Mouse (Mus musculus): ENCODE results near the gene Tmtc2.

DNA sequence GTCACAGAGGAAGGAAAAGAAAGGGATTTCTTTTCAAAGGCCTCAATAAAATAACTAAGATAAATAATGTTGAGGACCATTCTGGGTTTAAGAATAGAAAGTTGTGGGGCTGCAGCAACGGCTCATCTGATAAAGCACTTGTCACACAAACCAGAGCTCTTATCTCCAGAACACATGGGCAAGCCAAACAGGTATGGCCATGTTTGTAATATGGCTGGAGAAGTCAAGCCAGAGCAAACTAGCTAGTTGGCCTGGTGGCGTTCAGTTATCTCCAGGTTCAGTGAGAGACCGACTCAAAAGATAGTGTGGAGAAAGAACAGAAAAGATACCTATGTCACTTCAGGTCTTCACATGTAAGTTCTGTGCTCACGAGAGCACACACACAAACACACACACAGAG is 4.7 kb downstream of the Tmtc2 start:
- no peak for TF ChIP-seq POLR2A (IDR thresholded peaks at IDR 0.05; ENCODE audit: low read depth, low read length)
- TF ChIP-seq CTCF (IDR thresholded peaks at IDR 0.05; ENCODE audit: extremely low read depth, insufficient read length, insufficient replicate concordance, low read depth, low read length) = no peak

All from small intestine, adult 2 months (tissue).